Mouse (Mus musculus): ENCODE measurements around the gene Arhgef25. TPM values are rescaled to one million over a fixed set of nuclear protein-coding genes. Genes with fewer than 3 reads are reported as not detected.

Gene Arhgef25
- polyA plus RNA-seq, 1 experiment: not detected

- no peak overlapping the region for H3K27ac ChIP-seq (ENCODE audit: insufficient read depth, low read depth, low read length)
- no peaks in the 10 kb centered on the region; the same call in 1 of the 2 replicates for H3K4me1 ChIP-seq (ENCODE audit: control insufficient read depth, insufficient read depth, low read length)
- TF ChIP-seq POLR2A (IDR thresholded peaks at IDR 0.05; ENCODE audit: borderline replicate concordance, low read depth, low read length) (no peak), CTCF (IDR thresholded peaks at IDR 0.05; ENCODE audit: low read depth, low read length) (no peak)
- peak overlapping the region; percentile 56 for H3K4me3 ChIP-seq (ENCODE audit: insufficient read depth, low read length)
Observed at GRCm38 (mm10) chr10:127188465-127189115, 1.3 kb downstream of the Arhgef25 start.

- TF ChIP-seq CTCF (IDR thresholded peaks at IDR 0.05; ENCODE audit: low read depth, low read length): no peak
- TF ChIP-seq POLR2A (IDR thresholded peaks at IDR 0.05; ENCODE audit: borderline replicate concordance, low read depth, low read length): no peak
- Histone ChIP-seq H3K4me3 (ENCODE audit: insufficient read depth, low read length) (peak overlapping the region; percentile 56; the same call in 1 of the 2 replicates), H3K4me1 (ENCODE audit: control insufficient read depth, insufficient read depth, low read length) (no peaks in the 10 kb centered on the region), H3K27ac (ENCODE audit: insufficient read depth, low read depth, low read length) (no peak overlapping the region)
Observed at GRCm38 (mm10) chr10:127188079-127188453, 1.8 kb downstream of the Arhgef25 start.

- Histone ChIP-seq H3K4me3 (ENCODE audit: insufficient read depth, low read length) (no peak overlapping the region), H3K4me1 (ENCODE audit: control insufficient read depth, insufficient read depth, low read length) (no peaks in the 10 kb centered on the region), H3K27ac (ENCODE audit: insufficient read depth, low read depth, low read length) (no peak overlapping the region)
- no peak for TF ChIP-seq CTCF (IDR thresholded peaks at IDR 0.05; ENCODE audit: low read depth, low read length)
- TF ChIP-seq POLR2A (IDR thresholded peaks at IDR 0.05; ENCODE audit: borderline replicate concordance, low read depth, low read length): no peak
Observed at GRCm38 (mm10) chr10:127187371-127188078, 2.4 kb downstream of the Arhgef25 start.

GRCm38 (mm10) chr10:127186451-127186850 lies 3.4 kb downstream of the Arhgef25 start:
- H3K27ac ChIP-seq (ENCODE audit: insufficient read depth, low read depth, low read length): no peak overlapping the region
- no peaks in the 10 kb centered on the region for H3K4me1 ChIP-seq (ENCODE audit: control insufficient read depth, insufficient read depth, low read length)
- no peak overlapping the region for H3K4me3 ChIP-seq (ENCODE audit: insufficient read depth, low read length)
- TF ChIP-seq CTCF (IDR thresholded peaks at IDR 0.05; ENCODE audit: low read depth, low read length) (no peak), POLR2A (IDR thresholded peaks at IDR 0.05; ENCODE audit: borderline replicate concordance, low read depth, low read length) (no peak)

- H3K27ac ChIP-seq (ENCODE audit: insufficient read depth, low read depth, low read length): no peak overlapping the region
- TF ChIP-seq CTCF (IDR thresholded peaks at IDR 0.05; ENCODE audit: low read depth, low read length) (no peak), POLR2A (IDR thresholded peaks at IDR 0.05; ENCODE audit: borderline replicate concordance, low read depth, low read length) (no peak)
- H3K4me3 ChIP-seq (ENCODE audit: insufficient read depth, low read length): no peak overlapping the region
- no peaks in the 10 kb centered on the region for H3K4me1 ChIP-seq (ENCODE audit: control insufficient read depth, insufficient read depth, low read length)
Observed at GRCm38 (mm10) chr10:127185506-127185905, 4.4 kb downstream of the Arhgef25 start.

GRCm38 (mm10) chr10:127185101-127185500 lies 4.8 kb downstream of the Arhgef25 start:
- Histone ChIP-seq H3K27ac (ENCODE audit: insufficient read depth, low read depth, low read length) (no peak overlapping the region), H3K4me3 (ENCODE audit: insufficient read depth, low read length) (no peak overlapping the region), H3K4me1 (ENCODE audit: control insufficient read depth, insufficient read depth, low read length) (no peaks in the 10 kb centered on the region)
- TF ChIP-seq POLR2A (IDR thresholded peaks at IDR 0.05; ENCODE audit: borderline replicate concordance, low read depth, low read length) (no peak), CTCF (IDR thresholded peaks at IDR 0.05; ENCODE audit: low read depth, low read length) (no peak)

GRCm38 (mm10) chr10:127183759-127184158 lies 6.1 kb downstream of the Arhgef25 start:
- Histone ChIP-seq H3K4me3 (ENCODE audit: insufficient read depth, low read length) (no peak overlapping the region), H3K4me1 (ENCODE audit: control insufficient read depth, insufficient read depth, low read length) (peaks cover under 1% of the 10 kb centered on the region; the same call in 1 of the 2 replicates)
- TF ChIP-seq POLR2A (IDR thresholded peaks at IDR 0.05; ENCODE audit: borderline replicate concordance, low read depth, low read length): no peak
- no peak for TF ChIP-seq CTCF (IDR thresholded peaks at IDR 0.05; ENCODE audit: low read depth, low read length)

GRCm38 (mm10) chr10:127182624-127183023 lies 7.3 kb downstream of the Arhgef25 start:
- TF ChIP-seq CTCF (IDR thresholded peaks at IDR 0.05; ENCODE audit: low read depth, low read length) (no peak), POLR2A (IDR thresholded peaks at IDR 0.05; ENCODE audit: borderline replicate concordance, low read depth, low read length) (no peak)
- Histone ChIP-seq H3K4me3 (ENCODE audit: insufficient read depth, low read length) (no peak overlapping the region), H3K4me1 (ENCODE audit: control insufficient read depth, insufficient read depth, low read length) (peaks cover 8% of the 10 kb centered on the region; the same call in 1 of the 2 replicates), H3K27ac (ENCODE audit: insufficient read depth, low read depth, low read length) (no peak overlapping the region)

More at GRCm38 (mm10) chr10:127183759-127184158, 6.1 kb downstream of the Arhgef25 start:
- no peak overlapping the region for H3K27ac ChIP-seq (ENCODE audit: insufficient read depth, low read depth, low read length)

- Histone ChIP-seq H3K4me1 (ENCODE audit: control insufficient read depth, insufficient read depth, low read length) (peaks cover 8% of the 10 kb centered on the region; the same call in 1 of the 2 replicates), H3K4me3 (ENCODE audit: insufficient read depth, low read length) (no peak overlapping the region), H3K27ac (ENCODE audit: insufficient read depth, low read depth, low read length) (no peak overlapping the region)
- TF ChIP-seq CTCF (IDR thresholded peaks at IDR 0.05; ENCODE audit: low read depth, low read length): no peak
- no peak for TF ChIP-seq POLR2A (IDR thresholded peaks at IDR 0.05; ENCODE audit: borderline replicate concordance, low read depth, low read length)
Observed at GRCm38 (mm10) chr10:127181566-127181965, 8.3 kb downstream of the Arhgef25 start.

GRCm38 (mm10) chr10:127180695-127181047 lies 9.2 kb downstream of the Arhgef25 start:
- TF ChIP-seq CTCF (IDR thresholded peaks at IDR 0.05; ENCODE audit: low read depth, low read length) (no peak), POLR2A (IDR thresholded peaks at IDR 0.05; ENCODE audit: borderline replicate concordance, low read depth, low read length) (no peak)
- Histone ChIP-seq H3K4me3 (ENCODE audit: insufficient read depth, low read length) (no peak overlapping the region), H3K4me1 (ENCODE audit: control insufficient read depth, insufficient read depth, low read length) (peaks cover 8% of the 10 kb centered on the region; the same call in 1 of the 2 replicates), H3K27ac (ENCODE audit: insufficient read depth, low read depth, low read length) (no peak overlapping the region)

Data from bone marrow macrophage, adult 2 months (primary cell).